Mouse (Mus musculus): ENCODE data around the gene Gal3st4.

Gal3st4 gene

DNA sequence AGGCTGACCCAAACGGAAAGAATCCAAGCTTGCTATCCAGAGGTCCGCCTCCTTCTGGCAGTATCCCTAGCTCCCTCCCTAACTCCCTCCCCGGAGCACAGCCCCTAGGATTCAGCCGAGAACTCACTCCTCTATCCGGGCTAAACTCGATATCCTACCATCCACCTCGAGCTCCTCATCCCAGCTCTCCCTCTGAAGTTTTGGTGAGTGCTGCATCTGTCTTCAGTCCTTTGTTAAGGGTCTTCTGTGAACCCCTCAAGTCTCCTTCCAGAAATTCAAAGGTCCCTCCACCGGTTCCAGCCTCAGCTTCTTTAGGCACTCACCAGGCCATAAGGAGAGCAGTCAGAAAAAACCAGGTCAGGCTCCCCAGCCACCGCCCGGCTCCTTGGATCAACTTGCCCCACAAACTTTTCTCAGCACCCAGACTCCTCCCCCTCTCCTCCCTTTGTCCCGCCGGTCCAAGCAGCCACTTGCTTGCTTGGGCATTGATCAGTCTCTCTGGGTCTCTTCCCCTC is at the start of gene Gal3st4:
Gene Gal3st4, minus strand, starts transcription at position 432 of the 515 bp plus-strand sequence.
- no peak for DNase-seq

DNA sequence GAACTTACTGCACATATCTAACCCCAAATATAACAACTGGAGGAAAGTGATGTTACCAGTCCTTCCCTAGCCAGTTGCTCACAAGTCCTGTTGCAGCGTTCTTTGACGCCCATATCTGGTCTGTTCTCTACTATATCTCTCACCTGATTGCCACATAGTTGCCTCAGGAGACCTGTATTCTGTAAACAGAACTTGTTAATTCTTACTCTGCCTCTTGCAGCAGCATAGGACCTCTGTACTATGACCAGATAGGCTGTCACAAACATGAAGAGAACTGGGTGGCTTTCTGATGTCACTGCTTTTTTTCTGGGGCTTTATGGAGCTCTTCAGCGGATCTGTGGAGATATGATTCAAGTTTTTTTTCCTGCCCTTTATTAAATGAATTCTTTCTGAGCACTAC is 40.2 kb upstream of the Gal3st4 start:
- DNase-seq: no peak

DNA sequence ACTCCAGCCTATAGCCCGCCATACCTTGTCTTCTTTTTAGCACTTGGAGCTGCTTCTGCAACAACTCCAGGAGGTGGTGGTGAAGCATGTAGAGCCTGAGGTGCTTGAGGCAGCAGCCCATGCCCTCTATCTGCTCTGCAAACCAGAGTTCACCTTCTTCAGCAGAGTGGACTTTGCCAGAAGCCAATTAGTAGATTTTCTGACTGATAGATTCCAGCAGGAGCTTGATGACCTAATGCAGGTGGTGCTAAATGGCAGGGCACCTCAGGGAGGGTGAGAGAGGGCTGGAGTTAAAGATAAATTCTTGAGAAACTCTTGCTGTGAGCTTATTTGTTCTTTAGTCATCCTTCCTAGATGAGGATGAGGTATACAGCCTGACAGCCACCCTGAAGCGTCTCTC is 27.0 kb upstream of the Gal3st4 start:
- DNase-seq: no peak

DNA sequence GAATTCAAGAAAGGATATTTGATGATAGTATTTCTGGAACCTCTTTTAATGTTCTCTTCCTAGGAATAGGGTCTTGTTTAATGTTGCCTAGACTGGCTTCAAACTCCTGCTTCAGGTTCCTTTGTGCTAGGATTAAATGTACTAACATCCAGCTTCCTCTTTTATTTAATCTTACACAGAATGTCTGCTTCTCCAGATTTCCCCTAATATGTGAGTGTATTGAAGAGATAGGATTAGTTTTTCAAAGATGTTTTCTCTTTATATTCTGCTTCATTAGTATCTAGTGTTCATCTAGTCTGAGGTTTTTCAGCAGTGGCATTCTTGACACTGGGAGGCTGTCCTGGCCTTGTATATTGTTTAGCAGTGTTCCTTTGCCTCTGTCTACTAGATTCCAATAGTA is 21.5 kb upstream of the Gal3st4 start:
- no peak for DNase-seq

DNA sequence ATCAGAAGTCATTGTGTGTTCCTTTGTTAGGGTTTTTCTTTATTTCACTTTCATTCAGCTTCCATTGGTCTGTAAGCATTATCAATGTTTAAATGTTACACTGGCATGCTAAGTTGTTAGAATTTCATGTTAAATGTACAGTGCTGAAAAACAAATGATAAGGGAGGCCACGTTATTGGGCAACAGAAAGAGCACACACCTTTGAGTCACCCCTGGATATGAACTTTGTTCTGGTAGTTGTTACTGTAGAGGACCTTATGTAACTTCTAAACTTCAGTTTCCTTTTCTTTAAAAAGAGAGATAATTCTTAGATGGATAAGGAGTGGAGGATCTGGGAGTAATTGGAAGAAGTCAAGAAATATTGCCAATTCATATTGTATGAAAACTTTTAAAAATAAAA is 19.0 kb upstream of the Gal3st4 start:
- DNase-seq: no peak

DNA sequence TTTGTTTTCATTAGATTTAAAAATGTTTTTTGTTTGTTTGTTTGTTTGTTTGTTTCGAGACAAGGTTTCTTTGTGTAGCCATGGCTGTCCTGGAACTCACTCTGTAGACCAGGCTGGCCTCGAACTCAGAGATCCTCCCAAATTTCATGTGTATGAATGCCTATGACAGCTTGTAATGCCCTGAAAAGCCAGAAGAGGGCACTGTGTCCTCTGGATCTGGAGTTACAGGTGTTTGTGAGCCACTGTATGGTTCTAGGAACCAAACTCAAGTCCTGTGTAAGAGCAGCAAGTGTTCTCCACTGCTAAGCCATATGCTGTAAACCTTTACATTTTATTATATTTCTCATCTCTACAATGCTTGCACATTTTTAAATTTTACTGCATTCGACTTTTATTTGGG is 15.2 kb upstream of the Gal3st4 start:
- no peak for DNase-seq

DNA sequence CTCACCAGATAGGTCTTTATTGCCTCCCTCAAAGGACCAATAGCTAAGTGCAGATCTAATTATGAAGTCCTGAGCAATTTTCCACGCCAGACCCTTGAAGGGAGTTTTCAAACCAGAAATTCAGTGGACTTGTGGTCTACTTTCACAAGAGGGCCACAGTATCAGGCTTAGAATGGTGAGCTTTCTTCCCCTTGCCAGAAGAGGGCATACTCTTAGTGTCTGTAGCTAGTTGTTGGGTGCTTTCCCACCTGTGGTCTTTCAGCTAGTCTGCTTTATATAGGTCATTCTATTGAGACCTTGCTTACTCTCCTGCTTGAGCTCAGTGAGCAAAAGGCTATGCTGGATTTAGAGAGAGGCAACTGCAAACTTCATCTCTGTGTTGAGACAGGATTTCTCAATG is 10.9 kb upstream of the Gal3st4 start:
- no peak for DNase-seq

DNA sequence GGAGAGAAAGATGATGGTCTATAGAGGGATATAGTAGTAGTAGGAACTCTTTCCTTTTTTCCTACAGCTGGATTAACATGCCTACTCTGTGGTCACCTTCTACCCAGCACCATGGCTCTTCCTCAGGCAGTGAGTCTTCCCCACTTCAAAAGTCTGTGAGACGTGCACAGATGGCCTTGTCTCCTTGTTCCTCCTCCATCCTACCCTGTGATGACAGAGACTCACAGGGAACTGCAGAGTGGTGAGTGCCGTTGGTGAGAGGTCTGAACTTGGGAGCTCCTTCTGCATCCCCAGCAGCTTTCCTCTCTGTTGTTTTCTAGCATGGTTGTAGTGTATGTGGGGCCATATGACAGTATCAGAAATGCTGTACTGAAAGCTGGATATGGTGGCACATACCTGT is 9.2 kb upstream of the Gal3st4 start:
- DNase-seq: no peak

DNA sequence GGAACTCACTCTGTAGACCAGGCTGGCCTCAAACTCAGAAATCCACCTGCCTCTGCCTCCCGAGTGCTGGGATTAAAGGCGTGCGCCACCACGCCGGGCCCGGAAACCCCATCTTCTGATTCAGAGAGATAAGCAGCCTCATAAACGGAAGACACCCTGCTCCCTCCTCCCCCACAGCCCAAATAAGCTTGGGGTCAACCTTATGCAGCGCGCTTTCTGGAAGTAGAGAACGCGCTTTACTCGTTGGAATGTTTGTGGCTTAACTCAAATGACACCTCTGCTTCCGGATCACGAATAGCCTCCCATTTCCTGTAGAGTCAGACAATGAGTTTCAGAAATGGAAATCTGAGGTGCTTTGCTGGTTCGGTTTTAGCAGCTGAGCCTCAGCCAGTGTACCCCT is 8.2 kb upstream of the Gal3st4 start:
- DNase-seq: no peak

DNA sequence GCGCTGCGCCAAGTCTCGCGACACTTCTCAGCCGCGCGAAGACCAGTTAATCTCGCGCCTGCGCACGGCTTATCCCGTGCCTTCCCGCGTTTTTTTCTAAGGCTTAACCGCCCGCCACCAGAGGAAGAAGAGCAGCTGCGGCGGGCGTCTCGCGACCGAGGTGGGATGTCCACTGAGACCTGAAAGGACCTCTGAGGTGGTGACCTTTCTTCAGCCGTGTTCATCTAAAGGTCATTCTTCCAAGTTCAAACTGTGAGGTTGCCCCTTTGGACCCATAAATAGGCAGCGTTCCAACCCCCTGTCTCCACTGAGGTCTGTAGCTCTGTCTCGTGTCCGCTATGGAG is 7.8 kb upstream of the Gal3st4 start:
- DNase-seq: no peak

DNA sequence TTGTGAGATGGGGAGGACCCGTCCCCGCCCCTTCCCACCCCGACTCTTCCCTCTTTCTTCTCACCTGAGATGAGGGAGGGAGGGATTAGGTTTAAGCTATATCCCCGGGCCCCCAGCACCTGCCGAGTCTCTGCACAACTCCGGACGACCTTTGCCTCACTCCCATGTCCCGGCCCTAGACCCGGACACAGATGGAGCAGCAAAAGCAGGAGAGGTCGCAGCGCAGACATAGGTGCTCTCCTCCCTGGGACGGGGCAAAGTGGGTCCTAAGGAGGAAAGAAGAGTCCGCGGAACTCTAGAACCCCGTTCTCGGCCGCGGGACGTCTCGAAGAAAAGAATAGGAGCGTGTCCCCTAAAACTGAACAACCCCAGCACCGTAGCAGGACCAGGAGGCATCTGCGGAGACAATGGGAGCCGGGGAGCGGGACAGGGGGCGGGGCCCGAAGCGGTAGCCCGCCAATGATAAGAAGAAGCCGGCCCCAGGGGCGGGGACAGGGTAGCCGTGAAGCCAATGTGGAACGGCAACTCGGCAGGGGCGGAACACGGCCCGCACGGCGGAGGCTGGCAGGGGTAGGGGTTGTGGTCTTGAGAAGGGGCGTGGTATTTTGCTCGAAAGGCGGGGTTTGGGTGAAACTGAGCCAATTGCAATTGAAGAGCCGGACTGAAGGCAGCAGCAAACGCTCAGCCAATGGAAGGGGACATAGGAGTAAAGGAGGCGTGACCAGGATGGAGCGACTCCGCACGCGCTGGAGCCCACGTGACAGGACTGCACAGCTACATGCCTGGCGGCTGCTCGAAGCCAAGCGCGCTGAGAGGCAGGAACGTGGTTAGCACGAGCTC is 7.2 kb upstream of the Gal3st4 start, which contains the start of the genes Gm43720, Gpc2 and Stag3:
Gene Gm43720, minus strand, starts transcription at position 374 of the 840 bp plus-strand sequence.
Gene Gpc2, minus strand, starts transcription at position 421 of the 840 bp plus-strand sequence.
Gene Stag3, plus strand, starts transcription at position 656 of the 840 bp plus-strand sequence.
- DNase-seq: peak; percentile 69 to 79

DNA sequence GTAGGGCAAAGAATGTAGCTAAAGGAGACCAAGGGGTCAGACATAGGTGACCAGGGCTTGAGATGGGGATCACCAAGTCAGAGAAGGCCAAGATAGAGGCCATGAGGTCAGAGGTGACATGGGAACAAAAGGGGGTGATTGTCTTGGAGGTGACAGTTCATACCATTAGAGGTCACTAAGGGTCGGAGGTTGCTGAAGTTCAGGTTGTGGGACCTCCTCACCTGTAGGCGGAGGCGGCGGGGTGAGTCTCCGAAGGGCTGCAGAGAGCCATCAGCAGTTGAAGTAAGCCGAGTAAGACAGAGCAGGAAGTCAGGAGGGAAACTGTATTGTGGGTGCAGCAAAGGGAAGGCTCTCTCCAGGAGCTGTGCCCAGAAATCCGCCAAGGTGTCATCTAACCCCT is 5.4 kb upstream of the Gal3st4 start:
- no peak for DNase-seq

DNA sequence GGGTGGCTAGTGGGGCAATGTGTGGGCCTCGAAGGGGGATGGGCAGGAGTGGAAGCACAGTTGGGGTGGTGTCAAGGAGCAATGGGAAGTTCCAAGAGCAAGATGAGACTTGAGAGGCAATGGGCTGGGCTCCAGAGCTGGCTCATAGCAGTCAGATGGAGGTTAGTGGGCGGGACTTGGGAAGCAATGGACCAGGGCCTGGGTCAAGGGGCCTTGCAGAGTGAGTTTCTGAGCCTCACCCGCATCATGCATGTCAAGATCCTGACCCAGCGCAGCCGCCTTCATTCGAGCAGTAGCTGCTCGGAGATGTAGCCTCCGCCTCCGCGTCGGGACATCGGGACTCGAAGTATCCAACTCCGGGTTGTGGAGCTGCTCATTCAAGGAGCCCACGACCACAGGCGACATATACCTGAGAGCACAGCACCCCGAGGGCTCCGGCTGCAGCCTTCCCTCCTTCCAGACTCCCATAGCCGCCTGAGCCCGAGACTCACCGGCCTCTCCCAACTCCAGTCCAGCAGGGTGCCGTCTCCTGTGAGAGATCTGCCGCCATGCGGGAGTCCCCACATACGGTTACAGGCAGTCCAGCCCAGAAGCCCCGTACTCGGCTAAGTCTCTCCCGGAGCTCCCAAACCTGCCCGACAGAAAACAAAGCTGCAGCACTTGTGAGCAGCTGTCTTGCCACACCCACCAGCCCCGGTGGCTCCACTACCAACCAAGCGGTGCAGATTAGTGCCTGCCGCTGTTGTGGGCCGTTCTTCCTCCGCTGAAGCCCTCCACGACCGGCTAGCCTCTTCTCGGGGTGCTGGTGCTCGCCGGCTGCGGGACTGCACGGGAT is 2.8 kb upstream of the Gal3st4 start:
- DNase-seq: no peak

DNA sequence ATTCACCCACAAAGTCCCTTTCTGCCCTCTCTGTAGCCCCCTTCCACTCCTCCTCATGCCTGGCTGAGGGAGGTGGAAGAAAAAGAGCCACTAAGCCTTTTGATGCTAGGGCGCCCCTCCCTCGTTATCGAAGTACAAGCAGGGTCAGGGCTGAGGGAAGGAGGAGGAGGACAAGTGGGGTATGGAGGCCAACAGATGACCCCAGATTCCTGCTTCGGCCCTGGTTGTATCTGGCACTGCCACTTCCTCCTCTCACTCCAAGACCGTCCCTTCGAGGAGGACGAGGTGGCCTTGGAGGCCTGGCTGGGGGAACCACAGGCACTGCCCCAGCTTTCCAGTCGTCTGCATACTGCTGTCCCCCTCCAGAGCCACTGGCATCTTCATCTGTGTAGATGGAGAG is 1.5 kb upstream of the Gal3st4 start:
- DNase-seq: no peak

DNA sequence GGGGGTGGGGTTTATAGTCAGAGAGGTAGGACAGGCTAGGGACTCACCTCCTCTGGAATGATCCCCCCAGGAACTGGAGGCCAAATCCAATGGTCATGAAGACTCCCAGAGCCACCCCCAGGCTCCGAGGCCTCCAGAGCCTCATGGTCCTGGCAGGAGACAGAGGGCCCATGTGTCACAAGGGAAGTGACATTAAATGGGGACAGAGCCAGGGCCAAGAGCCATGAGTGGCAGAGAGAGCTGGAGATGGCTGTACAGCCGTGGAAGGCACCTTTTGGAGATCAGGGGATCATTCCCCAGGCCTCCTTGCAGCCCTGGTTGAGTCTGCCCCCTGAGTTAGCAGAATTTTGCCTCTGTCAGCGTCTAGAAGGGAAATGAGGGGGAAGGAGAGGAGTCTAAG is 1.4 kb downstream of the Gal3st4 start:
- no peak for DNase-seq

DNA sequence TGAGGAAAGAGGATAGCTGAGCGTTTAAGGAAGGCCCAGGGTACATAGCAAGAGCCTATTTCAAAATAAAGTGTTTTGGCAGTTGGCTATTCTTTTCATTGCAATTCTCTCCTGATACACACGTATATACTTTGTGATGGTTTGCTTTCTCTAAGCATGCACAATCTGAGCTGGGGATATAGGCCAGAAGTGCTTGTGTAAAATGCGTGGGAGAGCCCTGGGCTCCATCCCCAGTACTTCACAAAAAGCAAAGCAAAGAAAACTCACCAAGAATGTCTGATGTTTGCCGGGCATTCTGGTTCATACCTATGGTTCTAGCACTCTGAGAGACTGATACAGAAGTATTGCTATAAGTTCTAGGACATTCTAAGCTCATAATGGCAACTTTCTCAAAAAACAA is 3.7 kb downstream of the Gal3st4 start:
- DNase-seq: no peak

DNA sequence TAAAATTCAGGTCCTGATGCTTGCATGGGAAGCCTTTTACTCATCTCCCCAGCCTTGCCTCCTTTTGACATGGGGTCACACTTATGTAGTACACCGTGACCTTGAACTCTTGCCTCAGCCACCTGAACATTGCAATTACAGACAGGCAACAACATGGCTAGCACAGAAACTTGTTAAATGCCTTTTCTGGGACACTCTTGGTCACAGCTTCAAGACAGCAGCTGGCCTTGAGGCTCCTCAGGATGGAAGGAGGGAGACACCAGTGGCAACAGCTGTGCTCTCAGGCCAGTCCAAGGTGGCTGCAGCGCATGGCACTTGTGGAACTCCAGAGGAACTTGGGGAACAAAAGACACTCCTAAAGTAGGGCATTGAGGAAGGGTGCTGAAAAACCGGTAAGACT is 5.5 kb downstream of the Gal3st4 start:
- no peak for DNase-seq

DNA sequence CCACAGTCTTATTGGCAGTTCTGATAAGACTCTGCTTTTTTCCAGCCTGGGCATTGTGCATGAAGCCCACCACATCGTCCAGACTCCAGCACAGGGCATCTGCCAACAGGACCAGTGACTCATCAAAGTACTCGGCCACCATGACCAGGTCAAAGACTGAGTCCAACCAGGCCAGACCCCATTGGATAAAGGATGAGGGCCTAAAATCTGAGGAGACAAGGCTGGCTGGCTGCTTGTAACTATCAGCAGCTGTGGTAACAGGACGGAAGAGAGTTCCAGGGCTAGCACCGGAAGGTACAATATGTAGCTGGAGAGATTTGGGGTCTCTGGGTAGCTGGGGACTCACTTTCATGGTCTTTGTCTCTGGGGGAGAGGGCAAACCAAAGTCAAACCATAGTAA is 6.9 kb downstream of the Gal3st4 start:
- no peak for DNase-seq

DNA sequence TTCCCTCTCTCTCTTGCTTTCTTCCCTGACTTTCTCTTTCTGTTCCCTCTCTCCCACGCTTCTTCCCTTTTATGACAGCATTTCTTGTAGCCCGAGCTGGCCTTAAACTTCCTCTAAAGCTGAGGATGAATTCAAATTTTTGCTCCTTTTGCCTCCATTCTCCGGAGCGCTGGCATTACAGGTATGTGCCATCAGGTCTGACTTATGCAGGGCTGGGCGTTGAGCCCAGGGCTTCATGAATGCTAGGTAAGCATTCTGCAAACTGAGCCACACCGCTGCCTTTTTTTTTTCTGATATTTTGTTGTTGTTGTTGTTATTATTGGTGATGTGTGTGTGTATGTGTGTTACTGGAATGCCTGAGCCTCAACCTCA is 8.4 kb downstream of the Gal3st4 start:
- DNase-seq: peak; percentile 20 to 34

DNA sequence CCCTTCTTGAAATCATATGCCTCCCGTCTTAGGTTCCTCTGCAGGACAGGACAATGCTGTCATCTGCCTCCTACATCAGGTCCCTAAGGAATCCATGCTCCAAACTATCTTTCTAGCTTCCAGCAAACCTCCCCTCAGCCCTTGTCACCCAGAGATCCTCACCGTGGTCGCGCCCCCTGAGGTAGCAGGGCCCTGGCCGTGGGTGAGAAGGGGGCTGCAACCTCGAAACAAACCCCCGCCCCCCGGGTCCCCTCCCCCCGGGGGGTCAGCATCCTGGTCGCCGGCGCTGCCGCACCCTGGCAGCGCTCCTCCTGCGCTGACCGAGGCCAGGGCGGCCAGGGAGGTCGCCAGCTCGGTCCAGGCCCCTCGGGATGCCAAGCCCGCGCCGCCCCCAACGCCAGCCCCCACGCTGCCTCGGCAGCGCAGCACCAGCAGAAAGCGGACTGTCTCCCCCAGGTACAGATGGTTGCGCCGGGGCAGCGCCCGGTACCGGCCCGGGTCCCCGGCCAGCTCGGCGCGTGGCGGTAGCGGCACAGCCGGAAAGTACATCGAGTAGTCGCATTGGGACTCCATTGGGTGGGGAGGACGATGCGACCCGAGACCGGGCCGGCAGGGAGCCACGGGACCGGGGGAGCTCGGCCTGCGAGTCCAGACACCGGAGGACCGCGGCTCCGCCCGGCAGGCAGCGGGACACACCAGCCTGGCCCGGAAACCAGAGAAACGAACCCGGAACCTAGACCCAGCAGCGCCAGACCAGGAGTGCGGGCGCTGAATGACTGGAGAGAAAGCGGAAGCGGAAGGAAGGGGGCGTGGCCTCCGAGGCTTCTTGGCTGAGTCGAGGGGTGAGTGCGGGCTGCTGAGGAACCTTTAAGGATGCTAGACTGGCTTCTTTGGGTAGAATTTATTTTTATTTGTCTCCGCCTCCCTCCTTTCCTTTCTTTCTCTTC is 9.1 kb downstream of the Gal3st4 start, which contains the start of gene BC037034:
Gene BC037034, minus strand, starts transcription at position 774 of the 947 bp plus-strand sequence.
- peak; percentile 91 to 96 for DNase-seq

DNA sequence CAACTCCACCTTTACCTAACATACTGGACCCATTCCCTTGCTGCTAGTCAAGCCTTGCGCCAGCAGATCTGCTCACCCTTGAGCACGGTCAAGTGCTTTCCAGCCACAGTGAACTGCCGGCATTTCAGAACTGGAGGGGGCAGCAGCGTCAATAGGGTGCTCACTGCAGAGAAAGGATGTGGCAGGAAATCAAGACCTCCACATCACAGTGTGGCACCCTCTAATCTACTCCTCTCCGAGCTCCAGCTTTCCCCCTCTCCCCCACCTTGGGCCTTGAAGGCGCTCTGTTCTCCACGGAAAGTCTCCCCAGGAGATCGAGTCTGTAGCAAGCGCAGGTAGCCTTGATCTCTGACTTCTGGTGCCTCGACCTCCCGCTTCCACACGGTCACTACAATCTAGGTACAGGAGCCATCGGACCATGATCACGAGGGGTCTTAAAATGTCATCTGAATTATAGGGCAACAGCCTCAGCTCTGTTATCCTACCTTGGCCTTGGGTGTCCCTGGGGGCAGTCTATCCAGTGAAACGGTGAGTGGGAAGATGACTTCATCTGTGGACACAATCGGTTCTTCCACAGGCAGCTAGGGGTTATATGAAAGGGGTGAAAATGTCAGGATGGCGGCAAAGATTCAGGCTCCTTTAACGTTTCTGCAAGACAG is 9.9 kb downstream of the Gal3st4 start:
- DNase-seq: peak in 1 of 2 experiments; percentile 15

DNA sequence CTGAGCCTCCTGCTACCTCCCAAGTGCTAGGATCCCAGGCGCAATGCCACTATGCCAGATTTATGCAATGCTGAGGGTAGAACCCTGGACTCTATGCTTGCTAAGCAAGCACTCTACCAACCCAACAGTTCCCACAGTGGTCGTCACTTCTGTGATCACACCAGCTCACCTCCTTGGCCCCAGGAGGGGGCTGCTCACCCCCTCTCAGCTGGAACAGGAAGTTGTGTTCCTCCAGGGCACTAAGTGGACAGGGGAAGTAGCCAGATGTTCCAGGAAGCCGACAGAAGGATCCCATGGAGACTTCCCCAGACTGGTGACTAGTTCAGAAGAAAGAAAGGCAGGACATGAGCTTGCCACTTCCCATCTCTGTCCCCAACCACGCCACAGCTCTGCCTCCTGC is 10.6 kb downstream of the Gal3st4 start:
- DNase-seq: no peak

Measured in cerebellum, postnatal 25 days (tissue).